Mouse (Mus musculus) ES-Bruce4 (cell line): ENCODE results near the gene B3galt5. TPM values are rescaled to one million over a fixed set of nuclear protein-coding genes. Genes with fewer than 3 reads are reported as not detected.
"Not testable (repeated sequence)": the region's sequence is repeated elsewhere in the genome, so short reads cannot be mapped to it uniquely, and the experiment has no call there.

Experiments used
- H3K27ac ChIP-seq: 2 replicates; pipeline ENCODE4 v1.5.1; 2012; ENCODE audit warnings: low read length, inconsistent platforms; ENCODE audit not compliant: insufficient read depth
- H3K27me3 ChIP-seq: 2 replicates; pipeline ENCODE4 v1.6.1; 2012; ENCODE audit warnings: mild to moderate bottlenecking, low read length, inconsistent platforms; ENCODE audit not compliant: control insufficient read depth, poor library complexity, insufficient read depth, severe bottlenecking
- H3K36me3 ChIP-seq: 2 replicates; pipeline ENCODE4 v1.6.1; 2012; ENCODE audit warnings: inconsistent platforms, mild to moderate bottlenecking, low read length, moderate library complexity; ENCODE audit not compliant: control insufficient read depth, poor library complexity, insufficient read depth, severe bottlenecking
- H3K4me1 ChIP-seq: one replicate; pipeline ENCODE4 v1.8.1; 2011; ENCODE audit warnings: low read length; ENCODE audit not compliant: control insufficient read depth, insufficient read depth
- H3K4me3 ChIP-seq: 2 replicates; pipeline ENCODE4 v1.5.1; 2011; ENCODE audit warnings: low read depth, mild to moderate bottlenecking, low read length
- H3K9ac ChIP-seq: 2 replicates; pipeline ENCODE4 v1.6.1; 2012; ENCODE audit warnings: low read depth, mild to moderate bottlenecking, inconsistent platforms; ENCODE audit not compliant: poor library complexity, severe bottlenecking
- H3K9me3 ChIP-seq: replicated peaks from 2 replicates; pipeline ENCODE4 v1.6.1; 2012; ENCODE audit warnings: mild to moderate bottlenecking, low read length, inconsistent platforms; ENCODE audit not compliant: control insufficient read depth, poor library complexity, insufficient read depth, severe bottlenecking
- CTCF ChIP-seq: IDR thresholded peaks from one replicate; pipeline ENCODE4 v1.8.1; 2011; ENCODE audit warnings: low read depth, low read length
- EP300 ChIP-seq: IDR thresholded peaks from 2 replicates; pipeline ENCODE4 v1.6.1; 2011; ENCODE audit warnings: low read depth, low read length; ENCODE audit not compliant: insufficient read depth
- POLR2A ChIP-seq: IDR thresholded peaks from one replicate; pipeline ENCODE4 v1.8.1; 2011; ENCODE audit warnings: low read length; ENCODE audit not compliant: insufficient read depth
- polyA plus RNA-seq: library from polyadenylated mRNA; stranded (reverse); fragments of >200 nt; gene quantifications from 2 replicates; pipeline ENCODE4 v1.2.4, GENCODE M21; 2011; ENCODE audit warnings: low read depth; ENCODE audit not compliant: missing spikeins, insufficient read depth, insufficient read length

B3galt5 gene
- polyA plus RNA-seq, 1 experiment, result not detected

GRCm38 (mm10) chr16:96317803-96318202 lies 82.2 kb downstream of the B3galt5 start:
- no peak overlapping the region for H3K27ac ChIP-seq
- H3K9me3 ChIP-seq, result no peaks in the 10 kb centered on the region
- no peak for TF ChIP-seq CTCF
- TF ChIP-seq EP300, result no peak
- no peak for TF ChIP-seq POLR2A
- H3K36me3 ChIP-seq, result no peaks in the 10 kb centered on the region
- H3K4me1 ChIP-seq, result no peaks in the 10 kb centered on the region
- no peak overlapping the region for H3K4me3 ChIP-seq
- no peaks in the 10 kb centered on the region for H3K27me3 ChIP-seq
- H3K9ac ChIP-seq, result no peak overlapping the region

GRCm38 (mm10) chr16:96322739-96323138 lies 87.1 kb downstream of the B3galt5 start:
- TF ChIP-seq POLR2A, result no peak
- no peak for TF ChIP-seq EP300
- TF ChIP-seq CTCF, result no peak
- H3K36me3 ChIP-seq, result no peaks in the 10 kb centered on the region
- no peak overlapping the region for H3K4me3 ChIP-seq

GRCm38 (mm10) chr16:96323166-96323565 lies 87.6 kb downstream of the B3galt5 start:
- Histone ChIP-seq H3K27ac (no peak overlapping the region), H3K36me3 (no peaks in the 10 kb centered on the region), H3K9ac (no peak overlapping the region), H3K9me3 (no peaks in the 10 kb centered on the region), H3K27me3 (no peaks in the 10 kb centered on the region), H3K4me1 (peaks cover 4% of the 10 kb centered on the region), H3K4me3 (no peak overlapping the region)
- TF ChIP-seq POLR2A, result no peak
- TF ChIP-seq CTCF, result no peak
- TF ChIP-seq EP300, result no peak

More at GRCm38 (mm10) chr16:96322739-96323138, 87.1 kb downstream of the B3galt5 start:
- Histone ChIP-seq H3K27ac (no peak overlapping the region), H3K9ac (no peak overlapping the region), H3K9me3 (no peaks in the 10 kb centered on the region), H3K4me1 (peaks cover 4% of the 10 kb centered on the region), H3K27me3 (no peaks in the 10 kb centered on the region)

GRCm38 (mm10) chr16:96326110-96326999 lies 90.8 kb downstream of the B3galt5 start:
- Histone ChIP-seq H3K36me3 (no peaks in the 10 kb centered on the region), H3K9me3 (no peaks in the 10 kb centered on the region), H3K9ac (no peak overlapping the region), H3K27me3 (no peaks in the 10 kb centered on the region), H3K27ac (no peak overlapping the region), H3K4me3 (no peak overlapping the region), H3K4me1 (peaks cover 4% of the 10 kb centered on the region)
- TF ChIP-seq CTCF, result no peak
- TF ChIP-seq POLR2A, result no peak
- no peak for TF ChIP-seq EP300

- H3K27ac ChIP-seq, H3K27me3 ChIP-seq, H3K36me3 ChIP-seq, H3K9me3 ChIP-seq, H3K4me1 ChIP-seq, H3K9ac ChIP-seq, H3K4me3 ChIP-seq: not testable (repeated sequence)
Measured at GRCm38 (mm10) chr16:96327251-96327650, 91.7 kb downstream of the B3galt5 start.

- TF ChIP-seq EP300 (no peak), CTCF (no peak), POLR2A (no peak)
- H3K27ac ChIP-seq, result no peak overlapping the region
- no peak overlapping the region for H3K9ac ChIP-seq
- H3K9me3 ChIP-seq, result no peaks in the 10 kb centered on the region
- no peaks in the 10 kb centered on the region for H3K36me3 ChIP-seq
- H3K4me3 ChIP-seq, result no peak overlapping the region
- no peaks in the 10 kb centered on the region for H3K4me1 ChIP-seq
- H3K27me3 ChIP-seq, result no peaks in the 10 kb centered on the region; the same call in 1 of the 2 replicates
Measured at GRCm38 (mm10) chr16:96339570-96339969, 104.0 kb downstream of the B3galt5 start.
